Mouse (Mus musculus) right cerebral cortex, postnatal 14 days (tissue): ENCODE results near the gene Pik3r3.
A peak's percentile ranks its signal among the peaks of the same experiment; 100 is the strongest.

ENCODE experiments used
- DNase-seq: peaks from one replicate; pipeline ENCODE4 v3.0.0; 2022

Pik3r3 gene

DNA sequence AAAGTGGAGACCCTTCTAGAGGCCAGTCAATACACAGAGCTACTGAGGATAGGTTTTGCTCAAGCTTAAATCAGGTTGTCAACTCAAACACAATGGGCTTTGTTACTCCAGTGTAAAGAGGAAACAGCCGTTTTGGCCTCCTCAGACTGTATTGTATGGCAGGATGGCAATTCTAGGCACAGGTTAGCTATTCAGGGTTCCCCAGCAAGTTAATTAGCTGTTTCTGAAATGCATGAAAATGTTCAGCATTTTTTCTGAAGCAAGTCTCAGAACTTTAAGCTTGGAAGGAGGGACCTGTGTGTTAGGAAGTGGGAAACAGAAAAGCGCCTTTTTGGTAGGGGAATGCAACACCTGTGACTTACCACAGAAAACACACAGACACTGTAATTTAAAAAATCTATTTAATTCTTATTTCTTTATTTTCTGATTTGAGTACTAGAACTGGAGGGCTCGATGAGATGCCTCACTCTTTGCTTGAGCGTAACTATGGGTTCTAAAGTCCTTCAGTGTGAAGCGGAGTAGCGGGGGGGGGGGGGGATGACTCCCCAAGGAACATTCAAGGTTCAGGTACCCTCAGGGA lies 1.3 kb upstream of the Pik3r3 start:
- DNase-seq = no peak

DNA sequence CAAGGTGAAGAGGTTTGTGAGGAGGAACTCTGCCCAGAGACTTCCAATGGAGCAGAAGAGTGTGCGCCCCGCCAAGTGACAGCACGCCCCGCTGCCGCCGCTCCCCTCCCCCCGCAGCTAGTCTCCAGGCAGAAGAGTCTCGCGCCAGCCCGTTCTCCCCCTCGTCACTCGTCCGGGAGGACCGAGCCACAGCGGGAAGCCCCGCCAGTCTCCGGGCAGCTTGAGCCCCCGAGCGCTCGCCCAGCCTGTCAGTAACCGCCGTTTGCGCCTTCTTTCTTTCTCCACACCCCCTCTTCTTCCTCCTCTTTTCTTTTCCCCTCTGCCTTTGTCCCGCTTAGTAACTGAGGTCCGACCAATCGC lies 658 bp upstream of the Pik3r3 start:
- DNase-seq = no peak

GRCm38 (mm10) chr4:116221996-116222842 lies 801 bp downstream of the Pik3r3 start:
- no peak for DNase-seq

- DNase-seq = no peak
Measured at GRCm38 (mm10) chr4:116222843-116223119, 1.4 kb downstream of the Pik3r3 start.

DNA sequence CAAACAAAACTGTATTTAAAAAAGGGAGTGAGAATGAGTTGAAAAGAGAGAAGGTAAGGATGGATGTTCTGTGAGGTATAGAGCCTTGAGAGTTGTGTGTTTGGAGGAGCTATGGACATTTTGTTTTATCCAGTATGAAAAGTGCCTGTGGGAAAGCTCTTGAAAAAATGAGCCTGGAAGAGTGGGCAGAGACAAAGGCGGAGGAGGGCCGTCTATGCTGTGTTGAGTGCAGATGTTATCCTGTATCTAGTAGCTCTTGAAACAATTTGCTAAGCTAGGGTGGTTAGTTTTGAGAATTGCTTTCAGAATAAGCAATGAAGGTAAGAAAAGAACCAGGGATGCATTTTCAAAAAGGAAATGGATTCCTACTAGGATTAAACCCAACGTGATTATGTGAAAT lies 22.0 kb downstream of the Pik3r3 start:
- DNase-seq = no peak

- no peak for DNase-seq
Measured at GRCm38 (mm10) chr4:116244240-116244639, 22.8 kb downstream of the Pik3r3 start.

DNA sequence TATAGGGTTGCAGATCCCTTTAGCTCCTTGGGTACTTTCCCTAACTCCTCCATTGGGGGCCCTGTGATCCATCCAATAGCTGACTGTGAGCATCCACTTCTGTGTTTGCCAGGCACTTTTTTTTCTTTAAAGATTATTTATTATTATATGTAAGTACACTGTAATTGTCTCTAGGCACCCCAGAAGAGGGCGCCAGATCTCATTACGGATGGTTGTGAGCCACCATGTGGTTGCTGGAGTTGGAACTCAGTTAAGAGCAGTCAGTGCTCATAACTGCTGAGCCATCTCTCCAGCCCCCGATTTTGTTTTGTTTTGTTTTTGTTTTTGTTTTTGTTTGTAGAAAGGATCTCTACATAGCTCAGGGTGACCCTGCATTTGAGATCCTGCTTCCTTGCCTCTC lies 24.5 kb downstream of the Pik3r3 start:
- DNase-seq = peak; percentile 31

- DNase-seq = no peak
Measured at GRCm38 (mm10) chr4:116249986-116250385, 28.6 kb downstream of the Pik3r3 start.

- no peak for DNase-seq
Measured at GRCm38 (mm10) chr4:116268220-116268619, 46.8 kb downstream of the Pik3r3 start.

DNA sequence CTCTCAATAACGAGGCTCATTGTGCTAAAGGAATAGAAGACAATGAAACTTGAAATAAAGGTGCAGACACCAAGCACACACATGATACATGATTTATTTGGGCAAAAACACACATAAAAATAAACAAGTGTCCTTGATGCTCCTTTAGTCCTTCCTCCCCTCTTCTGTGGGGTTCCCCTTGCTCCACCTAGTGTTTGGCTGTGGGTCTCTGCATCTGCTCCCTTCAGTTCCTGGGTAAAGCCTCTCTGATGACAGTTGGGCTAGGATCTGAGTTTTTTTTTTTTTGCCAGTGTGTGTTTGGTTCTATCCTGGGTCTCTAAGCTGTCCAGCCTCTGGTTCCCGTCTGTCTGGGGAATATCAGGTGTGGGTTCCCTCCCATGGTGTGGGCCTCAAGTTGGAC lies 60.8 kb downstream of the Pik3r3 start:
- DNase-seq = no peak

GRCm38 (mm10) chr4:116291561-116291960 lies 70.1 kb downstream of the Pik3r3 start:
- DNase-seq = no peak

- no peak for DNase-seq
Measured at GRCm38 (mm10) chr4:116293296-116293695, 71.9 kb downstream of the Pik3r3 start.

GRCm38 (mm10) chr4:116300878-116301355 lies 79.5 kb downstream of the Pik3r3 start:
- no peak for DNase-seq

GRCm38 (mm10) chr4:116304551-116304950 lies 83.1 kb downstream of the Pik3r3 start:
- DNase-seq = no peak

DNA sequence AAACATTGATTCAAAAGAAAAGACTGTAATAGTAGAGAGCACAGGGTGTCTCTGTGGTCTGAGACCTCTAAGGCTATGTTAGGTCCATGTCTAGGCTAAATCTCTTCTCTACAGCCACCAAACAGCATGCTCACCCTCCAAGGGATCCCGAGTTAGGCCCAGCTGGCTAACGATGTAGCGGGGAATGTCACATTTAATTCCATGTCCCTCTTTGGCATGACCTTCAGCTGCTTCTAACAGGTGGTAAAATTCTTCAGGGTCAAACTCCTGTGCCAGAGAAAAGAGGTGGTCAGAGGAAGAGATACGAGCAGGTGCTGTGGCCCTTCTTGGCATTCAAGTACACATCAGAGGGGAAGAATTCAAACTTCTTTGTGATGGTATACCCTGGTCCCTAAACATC lies 96.2 kb downstream of the Pik3r3 start:
- no peak for DNase-seq

DNA sequence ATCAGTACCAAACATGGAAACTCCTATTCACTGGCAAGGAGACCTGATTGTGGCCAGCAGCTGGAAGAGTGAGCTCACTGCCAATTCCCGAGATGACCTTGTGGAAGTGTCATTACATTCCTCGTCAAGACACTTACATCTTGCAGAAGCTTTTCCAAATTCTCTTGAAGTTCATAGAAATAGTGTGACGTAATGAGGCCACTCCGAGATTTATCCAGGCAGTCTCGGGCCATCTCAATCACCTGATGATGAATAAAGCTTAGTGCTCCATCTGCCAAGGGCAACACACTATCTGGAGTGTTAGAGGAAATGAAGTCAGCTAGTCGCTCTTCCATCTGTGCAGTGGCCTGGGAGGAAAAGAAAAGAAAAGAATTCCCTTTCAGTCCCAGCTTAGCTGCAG lies 100.7 kb downstream of the Pik3r3 start:
- no peak for DNase-seq

GRCm38 (mm10) chr4:116329256-116329655 lies 107.8 kb downstream of the Pik3r3 start:
- no peak for DNase-seq

GRCm38 (mm10) chr4:116336294-116336693 lies 114.9 kb downstream of the Pik3r3 start:
- DNase-seq = no peak

DNA sequence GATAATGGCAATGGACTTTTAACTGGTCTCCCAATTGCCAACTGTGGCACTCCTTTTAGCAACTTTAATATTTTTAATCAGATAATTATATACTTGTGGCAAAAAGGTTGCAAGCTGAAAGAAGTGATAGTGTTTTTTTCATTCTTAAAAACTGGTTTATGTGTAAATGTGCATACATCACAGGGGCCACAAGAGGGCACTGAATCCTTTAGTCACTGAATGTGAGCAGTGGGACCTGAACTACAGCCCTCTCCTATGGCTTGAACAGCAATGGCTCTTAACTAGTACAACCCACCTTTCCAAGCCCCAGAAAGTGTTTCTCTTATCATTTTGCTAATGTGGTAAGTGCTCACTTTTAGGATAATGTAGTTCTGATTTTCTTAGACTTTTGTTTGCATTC lies 120.7 kb downstream of the Pik3r3 start:
- peak; percentile 71 for DNase-seq

- DNase-seq = no peak
Measured at GRCm38 (mm10) chr4:116352496-116352895, 131.1 kb downstream of the Pik3r3 start.
